Mouse (Mus musculus) CD4-positive naive resting alpha-beta T cell, adult 57 days (primary cell): ENCODE measurements around the gene Zfyve16. TPM values are rescaled to one million over a fixed set of nuclear protein-coding genes. Genes with fewer than 3 reads are reported as not detected.

Source experiments
- total RNA-seq: library from RNA; stranded (reverse); gene quantifications from one replicate; pipeline ENCODE4 v1.2.4, GENCODE M21; 2023

Gene Zfyve16
- total RNA-seq = 28.4 TPM

GRCm38 (mm10) chr13:92530721-92531211, at the start of gene Zfyve16:
TSS of gene Zfyve16 (minus strand) at chr13:92530868.

DNA sequence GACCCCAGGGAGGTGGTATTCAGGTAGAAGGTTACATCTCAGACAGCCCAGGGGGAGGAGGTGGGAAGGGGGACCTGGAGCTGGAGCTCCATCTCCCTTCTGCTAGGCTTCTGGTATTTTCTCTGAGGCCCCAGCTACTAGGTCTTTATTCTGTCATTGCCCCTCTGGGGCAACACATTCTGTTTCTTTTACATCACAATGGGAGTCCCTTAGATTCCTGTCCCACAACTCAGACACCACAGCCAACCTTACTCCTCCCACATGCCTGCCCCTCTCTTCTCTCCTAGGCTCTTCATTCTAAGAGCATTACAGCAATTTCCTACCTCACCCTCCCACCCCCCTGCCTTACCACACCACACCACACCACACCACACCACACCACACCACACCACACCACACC, 45.4 kb upstream of the Zfyve16 start, which contains the start of gene Spz1:
TSS of gene Spz1 (minus strand) at position 101 of the 400 bp plus-strand sequence.

GRCm38 (mm10) chr13:92483852-92484463, 46.7 kb downstream of the Zfyve16 start, which contains the start of gene Fam151b:
TSS of gene Fam151b (minus strand) at chr13:92484015.

Other genes with a start within 250 kb of the Zfyve16 start
- not detected for gene Gm20379, start 224.9 kb downstream of the Zfyve16 start, total RNA-seq
- gene Dhfr, start 176.1 kb downstream of the Zfyve16 start, total RNA-seq = 1.3 TPM
- 49.0 TPM for gene Msh3, start 175.9 kb downstream of the Zfyve16 start, total RNA-seq
- gene Ankrd34b, start 105.0 kb downstream of the Zfyve16 start, total RNA-seq = not detected
- gene Fam151b, start 46.9 kb downstream of the Zfyve16 start, total RNA-seq = 3.5 TPM
- not detected for gene Spz1, start 45.3 kb upstream of the Zfyve16 start, total RNA-seq
- gene Serinc5, start 80.2 kb upstream of the Zfyve16 start, total RNA-seq = 18.9 TPM